Mouse (Mus musculus): ENCODE results near the gene Lingo2.

DNA sequence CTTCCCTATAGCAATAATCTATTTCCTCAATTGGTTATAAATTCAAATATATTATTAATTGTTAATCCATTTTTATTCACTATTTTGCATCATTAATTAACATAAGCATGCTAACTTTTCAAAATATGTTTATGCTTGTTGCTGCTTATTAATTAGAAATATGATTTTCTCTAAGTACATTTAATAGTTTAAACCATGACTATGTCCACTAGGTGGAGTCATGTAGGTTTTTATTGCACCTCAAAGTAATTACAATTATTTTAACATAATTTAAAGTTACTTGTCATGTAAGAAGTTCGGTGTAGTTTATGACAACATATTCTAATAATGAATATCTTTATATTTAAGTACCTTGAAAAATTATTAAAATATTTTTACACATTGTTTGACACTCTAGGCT is 461.3 kb downstream of the Lingo2 start:
- no peak for TF ChIP-seq POLR2A (IDR thresholded peaks at IDR 0.05; ENCODE audit: borderline replicate concordance, low read depth, low read length)
- no peak for TF ChIP-seq CTCF (IDR thresholded peaks at IDR 0.05; ENCODE audit: low read depth, low read length)
